Mouse (Mus musculus) c-Kit-positive CD71-negative TER-119-negative erythroid progenitor cells, embryonic 14.5 days (primary cell): ENCODE measurements around the gene Lrrc75b.
"Not testable (repeated sequence)": the region's sequence is repeated elsewhere in the genome, so short reads cannot be mapped to it uniquely, and the experiment has no call there.

Experiments
- DNase-seq: peaks from one replicate; pipeline ENCODE4 v3.0.0-alpha.2; 2013; ENCODE audit warnings: low read depth

Gene Lrrc75b

GRCm38 (mm10) chr10:75534216-75534615 lies 25.9 kb downstream of the Lrrc75b start:
- DNase-seq: no peak

GRCm38 (mm10) chr10:75531532-75532090 lies 28.5 kb downstream of the Lrrc75b start:
- DNase-seq: no peak

- no peak for DNase-seq
These were observed 29.8 kb downstream of the Lrrc75b start for GRCm38 (mm10) chr10:75530322-75530721.

GRCm38 (mm10) chr10:75525450-75525849 lies 34.7 kb downstream of the Lrrc75b start:
- DNase-seq: not testable (repeated sequence)

GRCm38 (mm10) chr10:75521643-75522042 lies 38.5 kb downstream of the Lrrc75b start:
- DNase-seq: no peak

GRCm38 (mm10) chr10:75520581-75520980 lies 39.5 kb downstream of the Lrrc75b start:
- DNase-seq: no peak

- DNase-seq: peak; percentile 95
These were observed 42.4 kb downstream of the Lrrc75b start, which contains the start of gene Gucd1 for GRCm38 (mm10) chr10:75517758-75518143. Gene Gucd1 (minus strand): TSS chr10:75517972.

- DNase-seq: peak; percentile 98
These were observed 42.9 kb downstream of the Lrrc75b start, which contains the start of gene Snrpd3 for GRCm38 (mm10) chr10:75517073-75517757. Gene Snrpd3 (plus strand): TSS chr10:75517551.

- no peak for DNase-seq
These were observed 43.4 kb downstream of the Lrrc75b start for GRCm38 (mm10) chr10:75516724-75517072.

- DNase-seq: no peak
These were observed 43.9 kb downstream of the Lrrc75b start for GRCm38 (mm10) chr10:75516038-75516723.

- DNase-seq: no peak
These were observed 44.7 kb downstream of the Lrrc75b start for GRCm38 (mm10) chr10:75515216-75516037.

GRCm38 (mm10) chr10:75514361-75514760 lies 45.8 kb downstream of the Lrrc75b start:
- DNase-seq: no peak

GRCm38 (mm10) chr10:75513306-75514067 lies 46.6 kb downstream of the Lrrc75b start:
- no peak for DNase-seq

- no peak for DNase-seq
These were observed 47.3 kb downstream of the Lrrc75b start for GRCm38 (mm10) chr10:75512796-75513195.

- DNase-seq: no peak
These were observed 48.2 kb downstream of the Lrrc75b start for GRCm38 (mm10) chr10:75511897-75512296.

- DNase-seq: no peak
These were observed 49.1 kb downstream of the Lrrc75b start for GRCm38 (mm10) chr10:75511060-75511459.

- DNase-seq: no peak
These were observed 49.7 kb downstream of the Lrrc75b start for GRCm38 (mm10) chr10:75510446-75510845.

- not testable (repeated sequence) for DNase-seq
These were observed 54.2 kb downstream of the Lrrc75b start for GRCm38 (mm10) chr10:75505928-75506327.

GRCm38 (mm10) chr10:75505130-75505495 lies 55.0 kb downstream of the Lrrc75b start:
- DNase-seq: no peak

GRCm38 (mm10) chr10:75504234-75505129 lies 55.6 kb downstream of the Lrrc75b start:
- DNase-seq: peak; percentile 35

- DNase-seq: no peak
These were observed 56.4 kb downstream of the Lrrc75b start for GRCm38 (mm10) chr10:75503692-75504091.
